Mouse (Mus musculus): ENCODE measurements around the gene Olfr412.

The Olfr412 gene

DNA sequence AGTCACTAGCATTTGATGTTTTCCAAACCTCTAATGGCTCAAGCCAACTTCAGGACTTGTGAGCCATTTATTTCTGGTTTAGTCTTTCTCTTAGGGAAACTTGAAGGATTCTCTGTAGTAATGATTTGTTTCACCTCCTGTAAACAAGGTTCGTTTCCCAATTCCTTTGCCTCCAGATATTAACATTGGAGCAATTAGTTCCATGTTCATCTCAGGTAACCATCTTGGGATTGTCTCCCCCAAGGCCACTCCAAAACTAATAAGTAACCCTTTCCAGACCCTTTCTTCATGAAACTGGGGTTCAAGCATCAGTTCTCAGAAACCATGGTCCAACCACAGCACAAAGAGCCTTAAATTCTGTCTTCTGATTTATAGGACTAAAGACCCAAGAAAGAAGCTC is at the start of gene Olfr412:
TSS of gene Olfr412 (plus strand) at position 301 of the 400 bp plus-strand sequence.
- DNase-seq (ENCODE audit: low spot score) = no peak

DNA sequence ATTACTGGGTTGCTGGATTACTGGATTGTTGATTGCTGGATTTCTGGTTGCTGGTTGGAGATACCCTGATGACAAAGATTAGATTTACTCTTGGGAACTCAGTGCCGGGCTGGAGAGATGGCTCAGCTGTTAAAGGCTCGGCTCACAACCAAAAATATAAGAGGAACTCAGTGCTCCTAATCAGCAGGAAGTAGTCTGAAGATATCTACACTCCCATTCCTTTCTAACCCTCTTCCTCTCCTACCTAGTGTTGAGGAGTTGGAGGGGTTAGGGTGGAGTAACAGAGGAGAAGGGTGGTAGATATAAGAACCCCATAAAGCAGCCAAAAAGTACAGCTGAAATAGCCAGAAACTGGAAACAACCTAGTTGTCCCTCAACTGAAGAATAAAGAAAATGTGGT is 35.8 kb upstream of the Olfr412 start:
- no peak for DNase-seq (ENCODE audit: low spot score)

DNA sequence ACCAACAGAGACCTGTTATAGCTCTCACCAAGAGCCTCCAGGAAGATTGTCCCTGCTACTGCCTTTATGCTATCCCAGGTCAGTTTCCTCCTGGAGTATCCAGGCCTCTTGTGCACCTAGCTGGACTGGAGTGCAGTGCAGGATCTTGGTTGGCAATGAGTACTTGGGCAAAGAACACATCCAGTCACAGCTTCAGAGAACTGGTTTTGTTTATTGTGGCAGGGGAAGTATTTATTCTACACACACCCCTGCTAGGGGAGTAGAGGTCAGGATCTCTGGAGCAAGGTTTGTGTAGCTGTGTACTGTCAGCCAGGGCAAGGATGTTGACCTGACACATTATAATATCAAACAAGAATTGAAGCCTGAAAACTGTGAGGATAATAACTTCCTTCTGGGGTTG is 33.1 kb upstream of the Olfr412 start:
- no peak for DNase-seq (ENCODE audit: low spot score)

DNA sequence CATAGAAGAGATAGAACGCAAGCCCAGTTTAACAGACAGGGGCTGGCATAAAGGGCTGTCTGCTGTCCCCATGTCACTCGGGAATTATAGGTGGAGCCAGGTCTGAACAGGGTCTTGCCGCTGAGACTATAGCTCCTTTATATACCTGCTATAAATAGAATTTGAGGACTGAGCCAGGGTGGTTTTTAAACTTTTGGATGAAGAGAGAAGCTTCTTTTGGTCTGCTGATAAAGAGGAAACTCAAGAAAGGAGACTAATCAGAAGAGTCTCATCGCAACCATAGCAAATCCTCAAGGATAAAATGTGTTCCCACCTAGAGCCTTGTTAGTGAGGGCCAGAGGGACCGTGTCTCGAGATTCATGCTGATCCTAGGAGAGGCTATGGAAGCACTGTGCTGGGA is 23.9 kb upstream of the Olfr412 start, which contains the start of gene Olfr410:
TSS of gene Olfr410 (minus strand) at position 101 of the 400 bp plus-strand sequence.
- DNase-seq (ENCODE audit: low spot score) = no peak

DNA sequence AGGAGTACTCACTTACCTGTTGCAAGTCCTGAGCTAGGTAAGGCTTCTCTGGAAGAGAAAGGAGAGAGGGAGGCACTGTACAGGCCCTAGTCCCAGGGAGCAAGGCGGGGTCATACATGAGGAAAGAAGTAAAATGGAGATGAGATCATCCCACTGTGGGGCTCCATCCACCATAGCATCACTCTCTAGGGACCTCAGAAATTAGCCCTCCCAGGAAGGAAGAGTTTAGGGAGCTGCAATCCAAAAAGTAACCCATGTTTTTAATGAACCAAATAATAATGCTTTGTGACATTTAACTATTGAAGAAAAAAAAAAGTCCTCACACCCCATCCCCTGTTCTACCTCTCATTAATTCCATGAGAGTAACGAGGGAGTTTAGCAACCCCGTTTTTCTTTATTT is 9.3 kb upstream of the Olfr412 start, which contains the start of gene Olfr411:
TSS of gene Olfr411 (minus strand) at position 101 of the 400 bp plus-strand sequence.
- DNase-seq (ENCODE audit: low spot score) = no peak

DNA sequence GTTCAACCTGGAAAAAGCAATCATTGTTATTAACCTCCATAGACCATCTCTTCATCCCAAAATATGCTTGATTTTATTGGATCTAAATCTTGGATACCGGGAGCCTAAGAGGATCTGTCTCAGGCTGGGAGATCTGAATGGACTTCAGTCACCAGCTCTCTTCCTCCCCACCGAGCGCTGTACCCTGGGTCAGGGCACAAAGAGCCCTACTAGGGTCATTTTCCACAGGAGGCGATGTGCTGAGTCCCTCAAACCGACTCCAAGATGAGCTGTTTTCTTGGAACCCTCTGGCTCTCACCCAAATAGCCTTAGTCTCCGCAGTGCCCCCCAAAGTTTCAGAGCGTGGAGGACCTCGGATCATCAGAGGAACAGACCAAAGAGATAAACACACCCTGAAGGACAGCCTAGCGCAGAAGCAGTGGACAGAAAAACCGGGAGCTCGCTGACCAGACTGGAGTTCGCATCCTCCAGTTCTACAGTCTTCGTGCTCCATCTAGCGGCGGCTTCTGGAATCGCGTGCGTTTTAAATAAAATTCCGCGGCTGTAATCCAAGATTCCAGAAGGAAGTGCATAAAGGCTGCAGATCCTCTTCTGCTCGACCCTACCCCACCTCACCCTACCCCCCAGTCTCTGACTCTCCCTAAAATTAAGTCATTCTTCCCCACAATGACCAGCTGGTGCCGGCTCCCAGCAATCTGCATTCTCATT is 9.7 kb downstream of the Olfr412 start:
- peak; percentile 88 for DNase-seq (ENCODE audit: low spot score)

DNA sequence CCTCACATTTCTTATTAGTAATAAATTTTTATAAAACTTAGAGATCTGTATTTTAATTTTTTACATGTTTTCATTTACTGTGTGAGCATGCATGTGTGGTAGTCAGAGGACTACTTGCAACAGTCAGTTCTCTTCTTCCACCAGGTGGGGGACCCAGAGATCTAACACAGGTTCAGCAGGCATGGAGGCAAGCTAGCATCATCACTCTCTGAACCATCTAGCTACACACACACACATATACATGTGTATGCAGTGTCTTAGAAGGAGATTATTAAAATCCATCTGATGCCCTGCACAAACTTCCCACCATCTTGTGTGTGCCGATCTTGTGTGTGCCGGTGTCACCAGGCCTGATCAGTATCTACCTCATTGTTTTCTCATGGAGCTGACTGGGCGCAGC is 15.0 kb downstream of the Olfr412 start:
- peak; percentile 64 for DNase-seq (ENCODE audit: low spot score)

DNA sequence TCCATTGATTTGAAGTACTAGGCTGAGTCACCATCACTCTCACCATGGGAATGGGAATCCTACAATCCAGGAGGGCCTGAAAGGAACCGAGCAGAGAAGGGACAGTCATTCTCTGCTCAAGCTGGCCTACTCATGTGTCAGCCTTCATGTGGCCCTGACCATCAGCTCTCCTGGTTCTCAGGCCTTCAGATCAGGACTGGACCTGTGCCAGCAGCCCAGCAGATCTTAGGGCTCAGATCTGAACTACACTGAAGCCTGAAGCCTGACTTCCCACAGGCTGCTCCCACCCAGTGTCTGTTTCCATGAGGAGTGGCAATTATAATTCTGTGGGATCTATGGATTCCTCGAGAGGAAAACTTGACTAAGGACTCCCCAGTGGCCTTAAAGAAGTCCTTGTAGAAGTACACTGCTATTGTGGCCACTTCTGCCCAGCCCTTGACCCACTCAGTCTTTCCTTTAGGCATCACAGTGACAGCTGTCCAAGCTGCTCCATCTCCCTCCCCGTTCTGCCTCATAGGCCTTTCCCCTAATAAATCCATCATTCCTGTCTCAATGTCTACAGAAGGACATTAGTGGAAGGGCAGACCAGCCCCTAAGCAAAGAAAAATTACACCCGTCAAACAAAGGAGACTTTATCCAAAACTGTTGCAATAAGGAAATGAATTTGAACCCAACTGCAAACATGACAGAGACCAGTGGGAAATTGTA is 17.5 kb downstream of the Olfr412 start:
- DNase-seq (ENCODE audit: low spot score) = no peak

DNA sequence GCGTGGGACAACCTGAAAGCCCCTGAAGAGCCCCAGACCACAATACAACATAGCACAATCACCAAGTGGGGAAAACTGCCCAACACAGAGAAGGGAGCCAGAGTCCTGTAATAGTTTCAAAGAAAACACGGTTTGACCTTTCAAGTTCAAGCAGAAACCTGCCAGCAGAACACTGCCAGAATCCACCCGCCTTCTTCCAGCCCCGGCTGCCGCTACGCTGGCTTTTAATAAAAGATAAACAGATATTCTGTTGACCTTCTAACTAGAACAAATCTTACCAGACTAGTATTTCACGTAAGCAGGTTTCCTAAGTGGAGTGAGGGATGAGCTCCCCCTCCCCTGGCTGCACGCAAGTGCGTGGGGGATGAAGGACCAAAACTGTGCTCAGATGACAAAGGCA is 23.8 kb downstream of the Olfr412 start:
- DNase-seq (ENCODE audit: low spot score) = no peak

DNA sequence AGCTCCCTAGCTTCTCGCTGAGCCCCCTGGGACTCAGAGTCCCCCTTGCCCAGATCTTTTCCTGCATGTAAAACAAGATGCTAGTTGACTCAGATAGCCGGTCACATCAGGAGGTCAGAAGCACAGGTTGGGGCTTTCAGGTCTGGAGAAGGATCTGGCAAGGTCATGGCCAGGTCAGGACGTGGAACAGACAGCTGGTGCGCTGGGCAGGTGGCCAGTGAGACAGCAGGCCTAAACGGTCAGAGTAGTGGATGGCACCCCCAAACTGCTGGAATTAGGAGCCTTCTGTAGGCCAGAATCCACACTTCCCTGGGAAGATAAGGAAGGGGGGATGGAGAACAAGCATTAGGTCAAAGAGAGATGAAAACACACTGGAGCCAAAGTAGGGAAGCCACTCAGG is 25.3 kb downstream of the Olfr412 start:
- peak; percentile 54 for DNase-seq (ENCODE audit: low spot score)

DNA sequence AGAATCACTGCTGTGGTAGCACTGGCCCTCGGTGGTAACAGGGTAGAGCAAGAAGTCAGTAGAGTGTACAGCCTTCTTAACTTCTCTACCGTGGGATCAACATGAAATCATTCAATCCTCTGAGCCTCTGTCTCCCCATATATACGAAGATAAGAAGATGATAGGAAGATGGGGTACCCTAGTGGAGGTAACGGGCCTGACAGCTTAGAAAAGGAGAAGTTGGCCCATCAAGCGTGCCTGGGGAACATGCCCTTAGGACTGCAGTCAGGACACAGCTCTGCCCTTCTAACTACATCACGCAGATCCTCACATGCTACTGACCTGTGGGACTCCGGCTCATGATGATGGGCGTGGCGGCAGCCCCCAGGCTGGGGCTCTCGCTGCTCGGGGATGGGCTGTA is 30.0 kb downstream of the Olfr412 start:
- no peak for DNase-seq (ENCODE audit: low spot score)

DNA sequence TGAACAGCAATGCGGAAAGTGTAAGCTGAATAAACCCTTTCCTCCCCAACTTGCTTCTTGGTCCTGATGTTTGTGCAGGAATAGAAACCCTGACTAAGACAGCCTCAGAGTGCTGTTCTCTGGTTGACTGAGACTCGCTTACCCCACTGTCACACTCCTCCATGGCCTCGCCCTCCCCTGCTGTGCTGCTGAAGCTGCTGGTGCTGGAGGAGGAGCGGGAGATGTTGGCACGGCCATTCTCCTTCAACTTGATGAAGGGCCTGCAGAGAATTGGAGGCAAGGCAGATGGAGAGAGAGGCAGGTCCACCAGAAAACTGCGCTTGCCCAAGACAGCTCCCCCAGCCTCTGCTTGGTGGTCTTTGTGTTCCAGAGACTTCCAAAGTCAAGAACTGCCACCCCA is 31.0 kb downstream of the Olfr412 start:
- DNase-seq (ENCODE audit: low spot score) = no peak

DNA sequence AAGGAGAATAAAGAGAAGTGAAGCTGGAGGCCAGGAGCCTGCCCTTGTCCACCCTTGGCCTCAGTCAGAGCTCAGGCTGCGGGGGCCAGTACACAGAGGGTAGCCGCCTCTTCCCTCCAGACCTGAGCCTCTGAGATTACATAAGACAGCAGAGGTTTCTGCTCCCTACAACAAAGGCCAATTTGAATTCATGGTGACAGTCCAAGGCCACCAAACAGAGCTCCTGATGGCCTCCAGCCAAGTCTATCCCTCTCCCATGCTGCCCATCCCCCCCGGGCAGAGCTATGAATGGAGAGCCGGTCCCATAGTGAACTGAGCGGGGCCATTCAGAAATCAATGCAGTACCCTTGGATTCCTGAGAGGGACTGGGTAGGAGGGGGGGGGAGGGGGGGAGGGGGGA is 31.6 kb downstream of the Olfr412 start:
- peak; percentile 74 for DNase-seq (ENCODE audit: low spot score)

DNA sequence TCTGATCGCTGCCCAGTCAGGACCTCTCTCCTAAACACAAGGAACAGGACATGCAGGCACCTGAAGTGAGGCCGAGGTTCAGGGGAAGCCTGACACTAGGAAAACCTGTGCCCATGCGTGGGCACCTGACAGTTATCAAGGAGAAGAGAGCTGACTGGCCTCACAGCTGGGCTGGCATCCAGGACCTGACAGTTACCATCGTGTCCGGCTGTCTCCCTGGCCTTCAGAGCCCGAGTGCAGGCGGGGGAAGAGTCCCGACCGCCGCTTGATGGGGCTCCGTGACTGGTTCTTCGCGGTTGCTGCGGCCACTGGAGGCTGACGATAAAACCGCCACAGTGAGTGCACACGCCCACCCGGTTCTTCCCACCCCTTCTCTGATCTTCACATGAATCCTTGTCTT is 33.7 kb downstream of the Olfr412 start:
- peak; percentile 57 for DNase-seq (ENCODE audit: low spot score)

DNA sequence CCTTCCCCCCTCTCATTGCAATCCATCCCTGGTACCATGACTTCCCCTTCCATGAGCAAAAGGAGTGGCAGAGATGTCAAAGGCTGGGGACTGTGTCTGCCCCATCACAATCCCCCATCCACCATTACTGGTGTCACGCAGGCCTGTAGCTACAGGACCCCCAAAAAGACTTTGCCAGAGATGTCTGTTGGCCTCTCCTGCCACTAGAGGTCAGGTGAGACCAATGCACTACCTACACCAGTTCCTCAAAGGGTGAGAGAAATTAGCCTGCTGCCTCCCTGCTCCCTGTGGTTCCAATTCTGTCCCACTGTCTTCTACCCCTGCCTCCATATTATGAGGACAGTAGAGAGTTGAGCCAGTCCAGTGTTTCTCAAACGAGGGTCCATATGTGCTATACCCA is 40.3 kb downstream of the Olfr412 start:
- no peak for DNase-seq (ENCODE audit: low spot score)

DNA sequence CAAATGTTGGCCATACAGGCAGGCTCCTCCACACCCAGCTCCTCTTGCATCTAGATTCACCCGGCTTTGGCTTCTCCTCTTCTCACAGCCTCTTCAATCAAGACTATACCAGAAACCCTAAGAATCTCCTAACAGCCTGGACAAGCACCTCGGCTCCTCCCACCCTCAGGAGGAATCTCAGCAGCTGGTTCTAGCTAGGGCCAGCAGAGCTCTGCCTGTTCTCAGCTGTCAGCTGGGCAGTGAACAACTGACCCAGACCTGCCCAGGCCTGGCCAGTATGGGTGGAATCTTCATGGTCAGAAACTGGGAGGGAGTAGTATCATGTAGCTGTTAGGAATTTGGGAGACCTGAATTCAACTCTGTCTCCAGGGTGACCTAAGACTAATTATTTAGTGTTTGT is 42.3 kb downstream of the Olfr412 start:
- DNase-seq (ENCODE audit: low spot score) = no peak

DNA sequence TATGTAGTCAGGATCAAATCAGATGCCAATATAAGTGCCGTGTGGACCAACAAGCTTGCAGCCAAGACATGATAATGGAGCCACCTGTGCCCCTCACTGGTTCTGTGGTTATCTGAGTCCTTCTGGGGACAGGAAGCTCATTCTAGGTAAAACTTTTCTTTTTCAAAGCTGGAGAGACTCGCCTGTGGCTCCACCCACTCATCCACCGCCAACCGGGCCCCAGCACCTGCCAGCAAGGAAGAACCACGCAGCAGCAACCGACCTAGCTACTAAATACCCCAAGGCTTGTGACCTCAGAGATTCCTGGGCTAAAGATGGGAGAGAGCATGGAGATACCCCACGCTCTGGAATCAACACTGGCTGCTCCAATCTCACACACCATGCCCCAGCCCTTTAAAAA is 43.3 kb downstream of the Olfr412 start:
- DNase-seq (ENCODE audit: low spot score) = no peak

DNA sequence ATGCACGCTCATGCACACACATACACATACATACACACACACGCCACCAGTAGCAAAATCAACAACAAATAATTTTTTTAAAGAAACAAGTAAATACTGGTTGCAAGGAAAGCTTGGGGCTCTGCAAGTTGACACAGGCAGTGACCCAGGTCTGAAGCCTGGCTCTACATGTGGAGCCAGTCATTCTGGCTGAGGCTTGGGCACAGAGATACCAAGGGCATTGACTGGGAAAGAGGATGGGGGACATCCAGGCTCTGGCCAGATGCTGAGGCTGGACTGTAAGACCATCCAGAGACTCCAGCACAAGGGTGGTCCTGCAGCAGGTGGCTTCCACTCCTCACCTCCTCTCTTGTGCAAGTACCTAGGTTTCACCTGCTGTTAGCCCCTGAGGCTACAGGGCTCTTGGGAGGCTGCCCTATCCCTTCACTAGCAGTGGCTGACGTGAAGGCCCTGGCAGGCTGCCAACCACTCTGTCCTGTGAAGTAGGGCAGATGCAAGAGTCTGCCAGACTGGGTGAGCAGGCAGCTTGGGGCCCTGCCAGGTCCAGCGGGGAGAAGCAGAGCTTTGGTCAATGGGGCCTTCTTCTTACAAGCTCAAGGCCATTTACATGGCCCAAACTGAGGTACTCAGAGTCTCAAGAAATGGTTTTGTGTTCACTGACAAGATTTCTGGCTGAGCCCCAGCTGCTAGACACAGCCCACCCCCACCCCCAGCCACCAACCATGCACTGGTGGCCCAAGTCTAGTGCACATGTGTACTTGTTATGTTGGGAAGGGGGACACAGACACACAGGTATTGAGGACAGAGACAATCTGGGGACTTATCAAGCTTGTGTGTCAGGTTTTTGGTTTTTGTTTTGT is 46.9 kb downstream of the Olfr412 start:
- peak; percentile 94 for DNase-seq (ENCODE audit: low spot score)

DNA sequence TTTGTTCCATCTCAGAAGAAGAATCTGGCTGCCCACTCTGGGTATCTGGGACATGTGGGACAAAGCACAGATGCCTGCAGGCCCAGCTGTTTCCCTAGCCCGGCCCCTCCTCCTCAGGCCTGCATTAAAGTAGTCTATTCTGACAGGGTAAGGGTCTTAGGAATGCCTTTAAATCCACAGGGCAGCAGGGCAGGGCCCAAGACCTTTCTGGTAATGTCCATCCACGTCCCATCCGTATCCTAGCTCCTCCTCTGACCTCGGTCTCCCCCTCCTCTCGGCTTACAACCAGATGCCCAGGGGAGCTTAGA is 47.5 kb downstream of the Olfr412 start:
- DNase-seq (ENCODE audit: low spot score) = no peak

DNA sequence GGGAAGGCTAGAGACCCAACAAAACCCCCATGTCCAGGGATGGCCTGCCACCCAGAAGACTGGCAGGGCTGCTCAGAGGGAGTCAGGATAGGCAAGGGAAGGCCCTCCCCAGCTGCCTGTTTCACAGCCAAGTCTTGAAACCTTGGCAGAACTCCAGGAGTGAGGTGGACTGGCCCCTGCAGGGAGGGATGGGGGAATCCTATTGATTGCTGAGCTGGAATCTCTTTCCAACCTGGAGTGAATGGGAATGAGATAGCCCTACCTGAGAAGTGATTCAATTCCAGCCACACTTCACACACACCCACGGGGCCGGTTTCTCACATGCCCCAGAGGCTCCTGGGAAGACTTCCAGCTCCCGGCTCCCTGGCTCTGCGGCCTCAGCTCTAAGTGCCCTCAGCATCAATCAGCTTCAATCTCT is 47.9 kb downstream of the Olfr412 start:
- DNase-seq (ENCODE audit: low spot score) = peak; percentile 55

DNA sequence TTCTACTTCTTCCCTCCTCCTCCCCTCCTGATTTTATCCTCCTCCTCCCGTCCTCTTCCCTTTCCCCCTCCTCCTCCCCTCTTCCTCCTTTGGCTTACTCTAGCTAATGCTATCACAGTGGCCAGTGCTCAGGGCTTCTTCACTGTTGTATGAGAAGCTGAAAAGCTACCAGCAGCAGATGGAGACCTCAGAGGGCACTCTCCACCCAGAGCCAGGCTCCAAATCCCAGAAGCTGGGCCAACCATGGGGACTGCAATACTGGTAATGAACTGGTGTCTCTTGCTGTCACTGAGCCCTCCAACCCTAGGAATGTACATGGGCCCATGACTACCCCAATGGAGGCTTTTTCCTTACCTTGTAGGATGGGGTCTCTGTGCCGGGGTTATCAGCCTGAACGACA is 50.1 kb downstream of the Olfr412 start:
- DNase-seq (ENCODE audit: low spot score) = no peak

DNA sequence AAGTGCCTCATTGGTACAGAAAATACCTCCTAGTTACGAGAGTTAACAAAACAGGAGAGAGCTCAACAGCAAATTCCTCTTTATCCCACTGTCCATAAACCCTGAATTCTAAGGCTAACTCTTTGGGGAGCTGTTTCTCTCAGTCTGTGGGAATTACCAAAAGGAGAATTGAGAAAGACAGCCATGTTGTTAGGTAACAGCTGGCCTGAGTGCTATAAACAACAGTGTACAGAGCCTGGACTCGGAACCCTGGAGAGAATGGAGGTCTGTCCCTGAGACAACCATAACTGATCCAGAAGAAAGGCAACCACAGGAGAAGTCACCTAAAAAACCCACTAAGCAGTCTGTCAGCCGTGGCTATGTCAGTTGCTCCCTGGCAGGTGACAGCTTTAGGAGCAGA is 50.6 kb downstream of the Olfr412 start:
- no peak for DNase-seq (ENCODE audit: low spot score)

DNA sequence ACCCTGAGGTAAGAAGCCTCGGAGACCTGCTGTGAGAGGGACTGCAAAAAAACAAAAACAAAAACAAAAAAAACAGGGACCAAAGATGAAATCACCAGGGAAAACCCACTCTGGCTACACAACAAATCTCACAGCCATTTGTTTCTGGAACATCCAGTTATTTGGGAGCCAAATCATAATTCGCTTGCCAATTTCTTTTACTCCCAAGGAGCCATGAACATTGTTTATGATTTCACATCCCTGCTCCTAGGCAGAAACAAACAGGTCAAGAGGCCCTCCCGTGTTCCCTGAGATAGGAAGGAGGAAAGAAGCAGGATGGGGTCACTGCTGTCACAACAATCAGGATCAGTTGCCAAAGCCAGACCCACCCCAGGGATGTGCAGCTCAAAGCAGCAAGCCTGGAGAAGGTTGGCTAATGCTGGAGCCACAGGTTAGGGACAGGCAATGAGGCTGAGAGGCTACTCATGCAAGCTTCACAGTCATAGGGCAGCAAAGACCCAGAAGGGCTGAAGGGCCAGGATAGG is 51.6 kb downstream of the Olfr412 start:
- no peak for DNase-seq (ENCODE audit: low spot score)

All from testis, postnatal 10 days (tissue).